Mouse (Mus musculus) small intestine, adult 2 months (tissue): ENCODE data around the gene Pappa2.

Experiments
- CTCF ChIP-seq: fragments of 200-500 bp; IDR thresholded peaks from 2 replicates; pipeline ENCODE4 v1.5.1; 2012; ENCODE audit warnings: low read depth, mild to moderate bottlenecking, control low read depth, inconsistent platforms, low read length, moderate library complexity, mixed read lengths; ENCODE audit not compliant: insufficient replicate concordance, insufficient read length; ENCODE audit errors: extremely low read depth
- POLR2A ChIP-seq: fragments of 200-500 bp; IDR thresholded peaks from 2 replicates; pipeline ENCODE4 v1.6.1; 2012; ENCODE audit warnings: low read depth, mild to moderate bottlenecking, control low read depth, inconsistent platforms, low read length, moderate library complexity

- TF ChIP-seq POLR2A, result no peak
- no peak for TF ChIP-seq CTCF
These were observed 241.0 kb downstream of the Pappa2 start for GRCm38 (mm10) chr1:158739132-158739919.
